Mouse (Mus musculus): ENCODE results near the gene Mrpl24. TPM values are rescaled to one million over a fixed set of nuclear protein-coding genes. Genes with fewer than 3 reads are reported as not detected.
A peak's percentile ranks its signal among the peaks of the same experiment; 100 is the strongest.
"Not testable (repeated sequence)": the region's sequence is repeated elsewhere in the genome, so short reads cannot be mapped to it uniquely, and the experiment has no call there.

Mrpl24 gene
- 100 to 1,000 TPM; 111 to 121 TPM for total RNA-seq (2021)
- long read RNA-seq, experiment 1, transcript Mrpl24-202 (6 exons, 1,339 nt), result major isoform, 12 of 41 reads
- long read RNA-seq, experiment 1, transcript Mrpl24-201 (6 exons, 1,226 nt), result minor isoform, 9 of 41 reads
- long read RNA-seq, experiment 1, partial matches to known transcripts, result 1 of 41 reads
- long read RNA-seq, experiment 1, other reads (novel, unspliced or antisense), result 17 of 41 reads
- long read RNA-seq, experiment 2, transcript Mrpl24-201 (6 exons, 1,226 nt), result minor isoform, 24 of 128 reads
- long read RNA-seq, experiment 2, transcript Mrpl24-204 (6 exons, 1,115 nt), result minor isoform, 11 of 128 reads
- long read RNA-seq, experiment 2, transcript Mrpl24-202 (6 exons, 1,339 nt), result major isoform, 39 of 128 reads
- long read RNA-seq, experiment 2, partial matches to known transcripts, result 0 of 128 reads
- long read RNA-seq, experiment 2, other reads (novel, unspliced or antisense), result 53 of 128 reads

- DNase-seq (ENCODE audit: low spot score in 2 of 2), result peak; percentile 48 to 65
Observed at GRCm38 (mm10) chr3:87919336-87920108, at the start of gene Mrpl24. TSS of gene Mrpl24 (plus strand) at chr3:87919506.

GRCm38 (mm10) chr3:87877730-87878129 lies 41.6 kb upstream of the Mrpl24 start:
- no peak for DNase-seq (ENCODE audit: low spot score in 2 of 2)

GRCm38 (mm10) chr3:87884291-87884690 lies 35.0 kb upstream of the Mrpl24 start:
- no peak for DNase-seq (ENCODE audit: low spot score in 2 of 2)

GRCm38 (mm10) chr3:87884708-87885251 lies 34.5 kb upstream of the Mrpl24 start:
- DNase-seq (ENCODE audit: low spot score in 2 of 2), result peak; percentile 41 to 50

GRCm38 (mm10) chr3:87885281-87886003 lies 33.9 kb upstream of the Mrpl24 start, which contains the start of gene Prcc:
TSS of gene Prcc (minus strand) at chr3:87885608.
- peak; percentile 65 to 71 for DNase-seq (ENCODE audit: low spot score in 2 of 2)

- DNase-seq (ENCODE audit: low spot score in 2 of 2), result peak; percentile 43 to 46
Observed at GRCm38 (mm10) chr3:87886004-87886365, 33.3 kb upstream of the Mrpl24 start.

- DNase-seq (ENCODE audit: low spot score in 2 of 2), result no peak
Observed at GRCm38 (mm10) chr3:87886416-87886815, 32.9 kb upstream of the Mrpl24 start.

GRCm38 (mm10) chr3:87887400-87887799 lies 31.9 kb upstream of the Mrpl24 start:
- not testable (repeated sequence) for DNase-seq (ENCODE audit: low spot score in 2 of 2)

GRCm38 (mm10) chr3:87891481-87891880 lies 27.8 kb upstream of the Mrpl24 start:
- no peak for DNase-seq (ENCODE audit: low spot score in 2 of 2)

- no peak for DNase-seq (ENCODE audit: low spot score in 2 of 2)
Observed at GRCm38 (mm10) chr3:87893367-87893905, 25.9 kb upstream of the Mrpl24 start.

- no peak for DNase-seq (ENCODE audit: low spot score in 2 of 2)
Observed at GRCm38 (mm10) chr3:87899266-87899665, 20.0 kb upstream of the Mrpl24 start.

GRCm38 (mm10) chr3:87899776-87900175 lies 19.5 kb upstream of the Mrpl24 start:
- DNase-seq (ENCODE audit: low spot score in 2 of 2), result no peak

GRCm38 (mm10) chr3:87901036-87901624 lies 18.2 kb upstream of the Mrpl24 start:
- no peak for DNase-seq (ENCODE audit: low spot score in 2 of 2)

GRCm38 (mm10) chr3:87901959-87902358 lies 17.3 kb upstream of the Mrpl24 start:
- not testable (repeated sequence) for DNase-seq (ENCODE audit: low spot score in 2 of 2)

GRCm38 (mm10) chr3:87903821-87904220 lies 15.5 kb upstream of the Mrpl24 start:
- no peak for DNase-seq (ENCODE audit: low spot score in 2 of 2)

- peak; percentile 91 for DNase-seq (ENCODE audit: low spot score in 2 of 2)
Observed at GRCm38 (mm10) chr3:87905880-87906485, 13.3 kb upstream of the Mrpl24 start, which contains the start of gene Hdgf. TSS of gene Hdgf (plus strand) at chr3:87906321.

- no peak for DNase-seq (ENCODE audit: low spot score in 2 of 2)
Observed at GRCm38 (mm10) chr3:87906601-87906980, 12.7 kb upstream of the Mrpl24 start.

GRCm38 (mm10) chr3:87906981-87907857 lies 12.1 kb upstream of the Mrpl24 start:
- DNase-seq (ENCODE audit: low spot score in 2 of 2), result peak in 1 of 2 experiments; percentile 31

- DNase-seq (ENCODE audit: low spot score in 2 of 2), result no peak
Observed at GRCm38 (mm10) chr3:87907906-87908305, 11.4 kb upstream of the Mrpl24 start.

Measured in adrenal gland, adult 18-20 months (tissue).